Mouse (Mus musculus) heart, embryonic 13.5 days (tissue): ENCODE measurements around the gene Sergef. TPM values are rescaled to one million over a fixed set of nuclear protein-coding genes. Genes with fewer than 3 reads are reported as not detected.

ENCODE experiments used
- ATAC-seq: fragments of 200-750 bp; cut with Nextera tagmentation; 2 replicates; pipeline ENCODE4 v1.8.0; 2017; ENCODE audit warnings: moderate TSS enrichment; ENCODE audit not compliant: insufficient number of reproducible peaks, low FRiP score, low TSS enrichment; ENCODE audit errors: extremely low read depth
- H3K27ac ChIP-seq: fragments of 300-500 bp; sonication (generic); replicated peaks from 2 replicates; pipeline ENCODE4 v1.5.1; 2015; ENCODE audit warnings: moderate library complexity, mild to moderate bottlenecking, inconsistent platforms
- H3K27me3 ChIP-seq: fragments of 300-500 bp; sonication (generic); replicated peaks from 2 replicates; pipeline ENCODE4 v1.6.1; 2015; ENCODE audit warnings: mild to moderate bottlenecking, inconsistent platforms
- H3K36me3 ChIP-seq: fragments of 300-500 bp; sonication (generic); 2 replicates; pipeline ENCODE4 v1.6.1; 2015; ENCODE audit warnings: mild to moderate bottlenecking, inconsistent platforms
- H3K4me1 ChIP-seq: fragments of 300-500 bp; sonication (generic); 2 replicates; pipeline ENCODE4 v1.6.1; 2015; ENCODE audit warnings: inconsistent platforms
- H3K4me2 ChIP-seq: fragments of 300-500 bp; sonication (generic); 2 replicates; pipeline ENCODE4 v1.6.1; 2015; ENCODE audit warnings: inconsistent platforms, mild to moderate bottlenecking, moderate library complexity
- H3K4me3 ChIP-seq: fragments of 300-500 bp; sonication (generic); 2 replicates; pipeline ENCODE4 v1.5.1; 2015; ENCODE audit warnings: moderate library complexity, mild to moderate bottlenecking, inconsistent platforms
- H3K9ac ChIP-seq: fragments of 300-500 bp; sonication (generic); 2 replicates; pipeline ENCODE4 v1.6.1; 2015; ENCODE audit warnings: inconsistent platforms, mild to moderate bottlenecking, moderate library complexity
- H3K9me3 ChIP-seq: fragments of 300-500 bp; sonication (generic); 2 replicates; pipeline ENCODE4 v1.6.1; 2016; ENCODE audit warnings: inconsistent platforms
- WGBS: fragments of 180-500 bp; shearing (Covaris S2); methylation state at CpG from one replicate; pipeline ENCODE4 v1.1.7; 2015; ENCODE audit warnings: mixed read lengths; 5-methylcytosine and 5-hydroxymethylcytosine counted together
- polyA plus RNA-seq: library from polyadenylated mRNA; unstranded; fragments of >200 nt; fragmentation: Nextera tagmentation; extraction: Ambion mirVana; gene quantifications from 2 replicates; pipeline ENCODE4 v1.2.1, GENCODE M21; 2015

Gene Sergef
- polyA plus RNA-seq, 1 experiment from 2014 or later, result 12.2 TPM

DNA sequence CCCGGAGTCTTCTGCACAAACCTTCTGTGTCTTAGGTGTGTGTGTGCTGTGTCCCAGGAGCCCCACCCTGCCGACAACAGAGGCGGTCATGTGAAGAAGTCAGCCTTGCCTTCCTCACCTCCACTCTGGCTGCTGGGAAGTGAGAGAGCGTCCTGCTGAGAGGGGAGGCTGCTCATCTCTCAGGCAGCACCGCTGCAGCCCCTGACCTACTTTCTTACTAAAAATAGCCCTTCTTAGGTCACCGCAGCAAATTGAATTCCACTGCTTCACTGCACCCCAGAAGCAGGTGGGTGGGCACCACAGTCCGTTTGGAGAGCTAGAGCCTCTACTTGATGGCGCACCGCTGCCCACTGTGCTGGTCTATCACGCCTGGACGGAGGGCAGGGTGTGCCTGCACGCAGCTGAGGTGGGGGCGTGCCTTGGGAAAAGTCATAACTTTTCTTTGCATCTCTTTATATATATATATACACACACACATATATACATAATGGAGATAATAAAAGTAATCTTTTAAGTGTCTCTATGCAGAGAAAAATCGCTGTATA, 147.4 kb downstream of the Sergef start:
- 54% methylated on average over 14 of the region's 14 CpGs for WGBS
- no peak overlapping the region for H3K9ac ChIP-seq
- peaks cover 6% of the 10 kb centered on the region for H3K4me1 ChIP-seq
- no peak overlapping the region; the same call in 1 of the 2 replicates for H3K4me2 ChIP-seq
- H3K27me3 ChIP-seq, result no peaks in the 10 kb centered on the region
- no peak for ATAC-seq
- no peak overlapping the region for H3K27ac ChIP-seq
- no peaks in the 10 kb centered on the region for H3K9me3 ChIP-seq
- H3K36me3 ChIP-seq, result no peaks in the 10 kb centered on the region
- H3K4me3 ChIP-seq, result no peak overlapping the region

DNA sequence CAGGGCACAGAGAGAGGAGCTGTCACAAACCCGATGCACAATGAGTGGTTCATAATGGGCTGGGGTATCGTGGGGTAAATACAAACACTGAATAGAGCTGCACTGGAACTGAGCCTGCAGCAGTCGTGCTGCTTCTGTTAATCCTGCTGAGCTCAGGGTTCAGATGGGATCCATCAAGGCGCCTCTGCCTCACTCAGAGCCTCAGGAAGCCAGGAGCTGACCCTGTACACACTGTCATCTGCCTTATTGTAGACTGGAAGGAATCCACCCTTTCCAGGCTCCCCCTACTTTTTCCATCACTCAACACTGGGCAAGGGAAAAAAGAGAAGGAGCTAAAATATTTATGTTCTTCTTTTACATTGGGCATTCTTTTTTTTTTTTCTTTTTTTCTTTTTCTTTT, 152.3 kb downstream of the Sergef start:
- Histone ChIP-seq H3K36me3 (no peaks in the 10 kb centered on the region), H3K9ac (no peak overlapping the region), H3K4me3 (no peak overlapping the region), H3K27me3 (no peaks in the 10 kb centered on the region), H3K27ac (no peak overlapping the region), H3K4me1 (peaks cover 18% of the 10 kb centered on the region), H3K9me3 (no peaks in the 10 kb centered on the region), H3K4me2 (no peak overlapping the region)
- 51% methylated on average over 4 of the region's 4 CpGs for WGBS
- no peak for ATAC-seq

DNA sequence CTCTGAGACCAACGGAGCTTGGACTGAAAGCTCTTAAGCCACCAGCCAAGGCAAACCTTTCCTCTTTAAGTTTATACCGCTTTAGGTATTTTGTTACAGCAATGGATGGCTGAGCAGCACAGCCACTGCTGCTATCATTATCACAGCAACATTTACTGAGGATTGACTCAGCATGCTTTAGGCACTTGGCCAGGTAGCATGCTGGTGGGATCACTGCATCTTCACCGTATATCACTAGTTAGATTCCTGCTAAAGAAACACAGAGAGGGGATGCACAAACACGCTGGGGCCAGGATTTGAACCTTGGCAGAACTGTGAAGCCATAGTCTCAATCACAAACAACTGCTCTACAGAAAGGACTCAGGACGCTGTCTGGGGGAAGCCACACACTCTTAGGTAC, 152.8 kb downstream of the Sergef start:
- Histone ChIP-seq H3K4me2 (no peak overlapping the region), H3K4me3 (no peak overlapping the region), H3K27ac (no peak overlapping the region), H3K4me1 (peaks cover 18% of the 10 kb centered on the region), H3K36me3 (no peaks in the 10 kb centered on the region), H3K9ac (no peak overlapping the region), H3K27me3 (no peaks in the 10 kb centered on the region), H3K9me3 (no peaks in the 10 kb centered on the region)
- WGBS, result 77% methylated on average over 5 of the region's 5 CpGs
- no peak for ATAC-seq

DNA sequence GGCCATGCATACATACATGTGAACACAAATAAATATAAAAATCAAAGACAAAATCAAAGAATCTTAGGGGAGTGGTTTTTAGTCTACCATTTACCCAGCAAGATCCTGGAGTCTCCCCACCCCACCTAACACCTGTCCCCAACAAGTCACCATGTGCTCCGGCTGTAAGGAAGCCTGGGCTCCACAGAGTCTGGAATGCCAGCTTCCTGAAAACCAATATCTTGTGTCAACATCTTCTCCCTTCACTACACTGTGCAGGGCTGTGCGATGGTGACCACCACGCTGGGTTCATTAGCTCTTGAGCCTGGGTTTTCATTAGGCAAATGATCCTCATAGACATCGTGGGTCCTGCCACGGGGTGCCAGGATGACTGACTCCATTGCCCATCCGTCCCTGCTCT, 155.4 kb downstream of the Sergef start:
- no peak for ATAC-seq
- Histone ChIP-seq H3K9me3 (no peaks in the 10 kb centered on the region), H3K27me3 (no peaks in the 10 kb centered on the region), H3K4me3 (no peak overlapping the region), H3K4me1 (peaks cover 29% of the 10 kb centered on the region), H3K27ac (no peak overlapping the region), H3K9ac (no peak overlapping the region), H3K36me3 (no peaks in the 10 kb centered on the region), H3K4me2 (no peak overlapping the region)
- WGBS, result 74% methylated on average over 6 of the region's 6 CpGs

DNA sequence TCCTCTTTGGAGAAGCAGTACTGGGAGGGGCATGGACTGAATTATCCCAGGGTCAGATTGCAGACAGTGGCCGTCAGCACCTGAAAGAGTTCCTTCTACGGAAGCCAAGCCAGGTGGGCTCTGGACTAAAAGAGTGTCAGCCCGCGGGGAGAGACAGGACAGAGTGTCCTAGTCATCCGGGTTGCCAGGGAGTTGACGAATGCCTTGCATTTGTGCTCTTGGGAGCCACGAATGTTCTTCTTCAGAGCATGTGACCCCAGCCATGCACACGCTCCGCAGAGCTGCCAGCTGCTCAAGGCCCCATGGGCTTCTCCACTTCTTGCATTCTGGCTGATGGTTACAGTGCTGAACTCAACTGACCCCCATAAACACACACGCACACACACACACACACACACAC, 156.6 kb downstream of the Sergef start:
- H3K9ac ChIP-seq, result no peak overlapping the region
- H3K4me3 ChIP-seq, result no peak overlapping the region
- no peaks in the 10 kb centered on the region for H3K27me3 ChIP-seq
- no peak for ATAC-seq
- H3K36me3 ChIP-seq, result no peaks in the 10 kb centered on the region
- H3K4me2 ChIP-seq, result no peak overlapping the region
- no peaks in the 10 kb centered on the region for H3K9me3 ChIP-seq
- H3K4me1 ChIP-seq, result peaks cover 29% of the 10 kb centered on the region
- peak overlapping the region; percentile 79; the same call in 1 of the 2 replicates for H3K27ac ChIP-seq
- WGBS, result 55% methylated on average over 10 of the region's 10 CpGs

DNA sequence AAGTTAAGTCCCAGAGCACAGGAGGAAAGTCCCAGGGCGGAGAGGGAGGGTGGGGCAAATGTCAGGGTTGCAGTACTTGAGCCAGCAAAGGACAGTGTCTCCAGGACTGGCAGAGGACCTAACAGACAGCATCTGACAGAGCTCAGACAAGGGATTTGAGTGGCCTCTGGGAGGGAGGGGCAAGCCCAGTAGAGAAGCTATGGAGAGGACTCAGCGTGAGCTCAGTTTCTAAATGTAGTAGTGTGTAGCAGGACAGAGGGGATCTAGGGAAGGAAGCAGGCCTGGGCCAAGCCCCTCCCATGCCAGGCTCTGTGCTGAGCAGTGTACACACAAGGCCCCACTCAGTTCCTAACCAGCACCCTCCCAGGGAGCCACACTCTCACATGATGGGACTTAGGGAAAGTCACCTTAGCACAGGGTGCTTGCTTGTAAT, 157.5 kb downstream of the Sergef start:
- Histone ChIP-seq H3K4me2 (no peak overlapping the region), H3K27ac (peak overlapping the region; percentile 79), H3K9me3 (no peaks in the 10 kb centered on the region), H3K4me3 (no peak overlapping the region), H3K36me3 (no peaks in the 10 kb centered on the region), H3K27me3 (no peaks in the 10 kb centered on the region), H3K4me1 (peaks cover 29% of the 10 kb centered on the region), H3K9ac (0 out of 2 replicates have a peak overlapping the region, but pooled peaks have one; percentile 37)
- peak; percentile 56 for ATAC-seq
- WGBS, result 26% methylated on average over 2 of the region's 2 CpGs

DNA sequence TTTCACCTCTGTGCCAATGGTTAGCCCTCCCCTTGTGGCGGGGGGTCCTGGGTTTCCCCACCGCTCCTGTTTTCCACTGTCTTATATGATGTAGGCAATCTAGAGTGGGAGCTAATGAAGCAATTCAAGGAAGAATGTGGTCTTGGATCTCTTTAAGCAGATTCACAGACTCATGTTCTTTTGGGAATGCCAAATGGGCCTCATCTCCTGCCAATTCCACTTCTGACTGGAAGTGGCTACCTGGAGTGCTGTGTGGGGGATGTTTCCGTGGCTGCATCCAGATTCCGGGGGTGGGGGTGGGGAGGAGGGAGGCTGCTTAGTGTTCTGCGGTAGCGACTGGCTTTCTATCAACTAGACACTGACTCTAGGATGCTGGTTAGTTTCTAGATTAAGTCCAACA, 159.8 kb downstream of the Sergef start:
- no peaks in the 10 kb centered on the region for H3K27me3 ChIP-seq

DNA sequence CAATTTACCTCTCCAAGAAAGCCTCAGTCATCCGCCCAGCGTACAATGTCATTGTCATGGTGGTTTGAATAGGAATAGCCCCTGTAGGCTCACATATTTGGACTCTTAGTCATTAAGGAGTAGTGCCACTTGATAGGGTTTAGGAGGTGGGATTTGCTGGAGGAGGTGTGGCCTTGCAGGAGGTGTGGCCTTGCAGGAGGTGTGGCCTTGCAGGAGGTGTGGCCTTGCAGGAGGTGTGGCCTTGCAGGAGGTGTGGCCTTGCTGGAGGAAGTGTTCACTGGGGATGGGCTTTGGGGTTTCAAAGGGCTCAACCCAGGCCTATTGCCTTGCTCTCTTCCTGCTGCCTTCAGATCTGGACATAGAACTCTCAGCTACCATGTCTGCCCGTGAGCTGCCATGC, 162.2 kb downstream of the Sergef start:
- Histone ChIP-seq H3K36me3 (no peaks in the 10 kb centered on the region), H3K9me3 (no peaks in the 10 kb centered on the region), H3K4me2 (no peak overlapping the region), H3K4me1 (peaks cover 31% of the 10 kb centered on the region), H3K9ac (no peak overlapping the region), H3K27ac (no peak overlapping the region), H3K27me3 (no peaks in the 10 kb centered on the region), H3K4me3 (no peak overlapping the region)
- ATAC-seq, result no peak
- 86% methylated on average over 3 of the region's 3 CpGs for WGBS

More for the DNA sequence above, 159.8 kb downstream of the Sergef start:
- peaks cover 35% of the 10 kb centered on the region for H3K4me1 ChIP-seq
- no peaks in the 10 kb centered on the region for H3K9me3 ChIP-seq
- H3K4me3 ChIP-seq, result no peak overlapping the region
- no peak overlapping the region for H3K27ac ChIP-seq
- ATAC-seq, result no peak
- no peaks in the 10 kb centered on the region for H3K36me3 ChIP-seq
- no peak overlapping the region for H3K9ac ChIP-seq
- WGBS, result 52% methylated on average over 6 of the region's 6 CpGs
- H3K4me2 ChIP-seq, result no peak overlapping the region

DNA sequence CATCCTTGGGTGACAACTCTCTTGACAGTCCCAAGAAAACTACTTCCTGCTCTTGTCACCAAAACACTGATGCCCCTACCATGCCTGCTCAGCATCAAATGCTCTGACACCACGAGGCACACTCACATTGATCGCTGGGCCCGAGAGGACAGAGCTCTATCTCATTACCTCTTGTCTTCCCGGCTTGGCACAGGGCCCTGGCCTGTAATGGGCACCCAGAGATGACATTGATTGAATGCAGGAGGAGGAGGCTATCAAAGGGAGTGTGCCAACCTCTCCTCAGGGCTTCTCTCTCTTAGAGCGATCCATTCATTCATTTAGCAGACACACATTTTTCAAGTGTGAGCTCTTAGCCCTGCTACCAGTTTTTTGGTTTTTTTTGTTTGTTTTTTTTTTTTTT, 164.1 kb downstream of the Sergef start:
- Histone ChIP-seq H3K4me2 (no peak overlapping the region), H3K4me1 (peaks cover 33% of the 10 kb centered on the region), H3K4me3 (no peak overlapping the region), H3K27ac (no peak overlapping the region), H3K36me3 (no peaks in the 10 kb centered on the region), H3K27me3 (no peaks in the 10 kb centered on the region), H3K9me3 (no peaks in the 10 kb centered on the region), H3K9ac (no peak overlapping the region)
- WGBS, result 46% methylated on average over 5 of the region's 5 CpGs
- no peak for ATAC-seq

DNA sequence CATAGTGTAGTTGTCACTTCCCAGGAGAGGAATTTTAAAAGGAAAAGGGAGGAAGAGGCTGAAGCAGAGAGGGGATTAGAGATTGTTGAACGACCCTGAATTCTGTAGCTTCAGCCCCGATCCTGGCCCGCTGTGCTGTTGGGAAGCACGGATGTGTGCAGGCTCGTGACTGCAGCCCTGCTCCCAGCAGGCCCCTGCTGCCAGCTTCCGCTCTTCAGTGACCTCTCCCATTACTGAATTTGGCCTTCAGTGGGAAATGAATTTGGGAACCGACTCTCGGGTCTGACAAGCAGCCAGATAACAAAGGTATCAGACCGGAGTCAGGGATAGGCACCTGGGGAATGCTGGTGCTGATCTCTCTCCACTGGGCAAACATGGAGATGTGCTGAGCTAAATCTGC, 166.5 kb downstream of the Sergef start:
- 22% methylated on average over 9 of the region's 9 CpGs for WGBS

DNA sequence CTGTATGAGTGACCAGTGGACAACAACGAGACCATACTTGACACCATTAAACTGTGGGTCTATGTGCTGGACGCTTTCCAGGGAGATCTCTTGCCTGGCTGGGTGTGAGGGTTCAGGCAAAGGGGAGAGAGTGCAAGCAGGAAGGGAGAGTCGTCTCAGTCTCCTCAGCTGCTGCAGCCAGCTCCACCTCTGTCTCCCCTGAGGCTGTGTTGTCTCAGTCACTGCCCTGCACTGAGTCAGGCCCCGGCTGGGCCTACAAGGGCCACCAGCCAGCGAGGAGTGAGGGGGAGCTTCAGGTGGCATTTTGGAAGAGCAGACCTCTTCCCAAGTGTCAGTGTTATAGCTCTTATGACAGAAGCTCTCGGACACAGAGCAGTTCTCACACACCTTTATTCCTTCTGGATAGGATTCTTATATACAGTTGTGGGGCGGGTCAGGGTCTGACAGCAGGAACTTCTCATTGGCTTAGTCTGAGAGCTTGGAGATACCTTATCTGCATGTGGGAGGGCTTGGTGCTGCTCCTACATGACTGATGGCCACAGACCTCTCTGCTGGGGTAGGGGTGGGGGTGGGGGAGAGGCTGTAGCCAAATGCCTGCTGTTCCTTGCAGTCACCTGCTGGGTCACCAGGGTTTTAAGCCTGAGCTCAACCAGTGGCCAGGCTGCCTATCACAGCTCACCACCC, 168.4 kb downstream of the Sergef start:
- ATAC-seq, result no peak
- H3K9me3 ChIP-seq, result no peaks in the 10 kb centered on the region
- H3K4me2 ChIP-seq, result no peak overlapping the region
- H3K4me1 ChIP-seq, result peaks cover 36% of the 10 kb centered on the region
- no peak overlapping the region for H3K27ac ChIP-seq
- no peaks in the 10 kb centered on the region for H3K36me3 ChIP-seq
- H3K4me3 ChIP-seq, result no peak overlapping the region
- no peak overlapping the region for H3K9ac ChIP-seq
- 33% methylated on average over 7 of the region's 7 CpGs for WGBS
- H3K27me3 ChIP-seq, result no peaks in the 10 kb centered on the region

More for the DNA sequence above, 166.5 kb downstream of the Sergef start:
- no peak overlapping the region for H3K4me3 ChIP-seq
- H3K9ac ChIP-seq, result no peak overlapping the region
- no peaks in the 10 kb centered on the region for H3K9me3 ChIP-seq
- H3K36me3 ChIP-seq, result no peaks in the 10 kb centered on the region
- peaks cover 27% of the 10 kb centered on the region for H3K4me1 ChIP-seq
- no peaks in the 10 kb centered on the region for H3K27me3 ChIP-seq
- no peak overlapping the region for H3K27ac ChIP-seq
- ATAC-seq, result no peak
- no peak overlapping the region for H3K4me2 ChIP-seq

DNA sequence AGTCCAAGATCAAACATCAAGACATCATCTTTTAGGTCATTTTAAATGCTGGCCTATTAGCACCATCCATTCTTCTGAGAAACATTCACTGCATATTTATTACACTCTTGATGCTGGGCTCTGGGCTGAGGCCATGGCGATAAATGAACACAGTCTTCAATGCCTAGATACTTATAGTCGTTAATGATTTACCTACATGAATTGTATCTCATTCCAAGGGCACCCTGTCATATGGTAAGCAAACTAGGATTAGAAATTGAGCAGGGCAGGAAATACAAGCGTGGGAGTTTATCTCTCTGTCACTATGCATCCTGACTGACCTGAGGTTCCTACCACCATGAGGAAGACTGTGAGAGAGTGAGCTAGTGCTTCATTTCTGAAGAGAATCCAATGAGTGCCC, 170.1 kb downstream of the Sergef start:
- Histone ChIP-seq H3K4me3 (no peak overlapping the region), H3K4me1 (peaks cover 33% of the 10 kb centered on the region), H3K36me3 (no peaks in the 10 kb centered on the region), H3K27me3 (no peaks in the 10 kb centered on the region), H3K4me2 (no peak overlapping the region), H3K9ac (no peak overlapping the region), H3K27ac (no peak overlapping the region), H3K9me3 (no peaks in the 10 kb centered on the region)
- 75% methylated on average over 3 of the region's 3 CpGs for WGBS
- no peak for ATAC-seq
